21 mouse cellular contexts compared by ENCODE assay signal in genomic region chr12:88778036-88778435, GRCm38 (mm10). TPM values are rescaled to one million over a fixed set of nuclear protein-coding genes. Genes with fewer than 3 reads are reported as not detected.
DNase-seq lines count a peak whose midpoint lies in the region; TF ChIP-seq lines count a peak whose summit lies in the region.
"Had no signal": no experiment of that assay in that cellular context is flagged by ENCODE, and none has a peak within 500 bp of the region (broad histone marks: within the 10 kb centered on the region; RNA-seq: fewer than 3 reads in every experiment).

No protein-coding gene starts in this region.

- TF ChIP-seq CTCF in layer of hippocampus, adult 2 months (conservative IDR thresholded peaks at IDR 0.05), result no peak
- TF ChIP-seq CTCF in left cerebral cortex, adult 2 months (IDR thresholded peaks at IDR 0.05), result no peak
- no peak for TF ChIP-seq CTCF in cortical plate, adult 2 months (IDR thresholded peaks at IDR 0.05; ENCODE audit: extremely low read depth, insufficient read depth, low read length)

- H3K27ac ChIP-seq in layer of hippocampus, adult 2 months, result peak overlapping the region; percentile 23; the same call in 1 of the 2 replicates
- peak overlapping the region; percentile 48; the same call in 1 of the 2 replicates for H3K27ac ChIP-seq in left cerebral cortex, adult 2 months
- peak overlapping the region; percentile 33; the same call in 1 of the 2 replicates for H3K27ac ChIP-seq in cortical plate, adult 2 months (ENCODE audit: insufficient read depth, low read length)
- H3K27ac ChIP-seq: embryonic facial prominence, embryonic 13.5 days; embryonic facial prominence, embryonic 15.5 days; forebrain, embryonic 10.5 days; forebrain, embryonic 12.5 days had no signal

- intact Hi-C loops in left cerebral cortex, adult 2 months (cut with DNase I), result loop anchor here (5.0 kb wide), 1 partner anchor 184 kb away; no protein-coding TSS in a partner anchor
- intact Hi-C loops in left cerebral cortex, postnatal 4 days (cut with DNase I), result no loop called here

- peaks cover 4% of the 10 kb centered on the region for H3K4me1 ChIP-seq in cortical plate, adult 2 months (ENCODE audit: control insufficient read depth, insufficient read depth, low read length)
- H3K4me1 ChIP-seq: embryonic facial prominence, embryonic 13.5 days; embryonic facial prominence, embryonic 15.5 days; forebrain, embryonic 10.5 days; forebrain, embryonic 12.5 days had no signal

- peak in 1 of 2 experiments; percentile 14 for DNase-seq in layer of hippocampus, adult 2 months (ENCODE audit: low spot score in 2 of 2)
- DNase-seq in layer of hippocampus, postnatal 25 days (ENCODE audit: extremely low spot score in 1 of 2, low spot score in 1 of 2), result no peak
- DNase-seq in left cerebral cortex, adult 2 months (ENCODE audit: extremely low spot score in 1 of 2, low spot score in 2 of 2), result no peak
- no peak for DNase-seq in left cerebral cortex, postnatal 4 days
- DNase-seq in right cerebral cortex, postnatal 4 days, result no peak
- DNase-seq: adrenal gland, adult 2 months; adrenal gland, postnatal 10 days; adrenal gland, postnatal 25 days; cerebellum, adult 11-12 months; cerebellum, adult 2 months; cerebellum, adult 9-10 months; cerebellum, postnatal 10 days; cerebellum, postnatal 25 days; embryo, embryonic 11 days had no signal

- no peak for TF ChIP-seq POLR2A in cortical plate, adult 2 months (IDR thresholded peaks at IDR 0.05; ENCODE audit: extremely low read depth, insufficient read depth, low read length)

- H3K4me3 ChIP-seq in layer of hippocampus, adult 2 months, result no peak overlapping the region
- no peak overlapping the region for H3K4me3 ChIP-seq in left cerebral cortex, adult 2 months
- H3K4me3 ChIP-seq in cortical plate, adult 2 months (ENCODE audit: insufficient read depth, low read length), result no peak overlapping the region
- H3K4me3 ChIP-seq: embryonic facial prominence, embryonic 13.5 days; embryonic facial prominence, embryonic 15.5 days; erythroblast, embryonic 14.5 days; forebrain, embryonic 10.5 days; forebrain, embryonic 12.5 days had no signal

RNA-seq across cellular contexts. Expression of gene Nrxn3, which starts 55.4 kb away (rescaled TPM):
- 100 to 1,000 TPM; 183 to 208 TPM for total RNA-seq in layer of hippocampus, adult 2 months (2021)
- total RNA-seq in layer of hippocampus, postnatal 25 days (2021), result 100 to 1,000 TPM; 147 to 197 TPM
- 100 to 1,000 TPM; 250 to 274 TPM for total RNA-seq in left cerebral cortex, adult 2 months (2021)
- 100 to 1,000 TPM; 153 to 159 TPM for total RNA-seq in left cerebral cortex, postnatal 4 days (2021)
- polyA plus RNA-seq in cortical plate, adult 2 months (2012; rRNA removed), result 60.9 and 70.2 TPM in 2 replicates
- total RNA-seq: MEL had no signal
- polyA plus RNA-seq: erythroblast, embryonic 14.5 days had no signal
